Mouse (Mus musculus) embryonic facial prominence, embryonic 13.5 days (tissue): ENCODE measurements at regions not wholly inside any gene's neighbourhood (a gene's known extent, or its start where the extent isn't known, plus 50 kb on each side); places are given as distances from the start of the nearest gene placed in this dataset.

Experiments
- ATAC-seq: fragments of 200-750 bp; cut with Nextera tagmentation; 2 replicates; pipeline ENCODE4 v1.8.0; 2017; ENCODE audit warnings: low read depth; ENCODE audit not compliant: insufficient number of reproducible peaks, insufficient read depth, low FRiP score, low TSS enrichment
- H3K27ac ChIP-seq: fragments of 300-500 bp; sonication (generic); 2 replicates; pipeline ENCODE4 v1.5.1; 2015; ENCODE audit warnings: moderate library complexity, mild to moderate bottlenecking, inconsistent platforms
- H3K27me3 ChIP-seq: fragments of 300-500 bp; sonication (generic); 2 replicates; pipeline ENCODE4 v1.6.1; 2015; ENCODE audit warnings: mild to moderate bottlenecking, inconsistent platforms
- H3K36me3 ChIP-seq: fragments of 300-500 bp; sonication (generic); 2 replicates; pipeline ENCODE4 v1.6.1; 2015; ENCODE audit warnings: mild to moderate bottlenecking, inconsistent platforms
- H3K4me1 ChIP-seq: fragments of 300-500 bp; sonication (generic); 2 replicates; pipeline ENCODE4 v1.6.1; 2015; ENCODE audit warnings: inconsistent platforms
- H3K4me2 ChIP-seq: fragments of 300-500 bp; sonication (generic); 2 replicates; pipeline ENCODE4 v1.6.1; 2015; ENCODE audit warnings: moderate library complexity, mild to moderate bottlenecking, inconsistent platforms
- H3K4me3 ChIP-seq: fragments of 300-500 bp; sonication (generic); 2 replicates; pipeline ENCODE4 v1.5.1; 2015; ENCODE audit warnings: mild to moderate bottlenecking, inconsistent platforms
- H3K9ac ChIP-seq: fragments of 300-500 bp; sonication (generic); 2 replicates; pipeline ENCODE4 v1.6.1; 2015; ENCODE audit warnings: mild to moderate bottlenecking, inconsistent platforms
- H3K9me3 ChIP-seq: fragments of 300-500 bp; sonication (generic); 2 replicates; pipeline ENCODE4 v1.6.1; 2016; ENCODE audit warnings: inconsistent platforms
- WGBS: fragments of 180-500 bp; shearing (Covaris S2); methylation state at CpG from one replicate; pipeline ENCODE4 v1.1.7; 2015; ENCODE audit warnings: mixed read lengths; 5-methylcytosine and 5-hydroxymethylcytosine counted together

- no peak for ATAC-seq
Measured at GRCm38 (mm10) chr15:10887990-10888389, 64.1 kb upstream of the C1qtnf3 start.

GRCm38 (mm10) chr15:10890220-10890921 lies 61.8 kb upstream of the C1qtnf3 start:
- H3K9me3 ChIP-seq: no peaks in the 10 kb centered on the region
- peaks cover 11% of the 10 kb centered on the region for H3K4me1 ChIP-seq
- 33% methylated on average over 8 of the region's 8 CpGs for WGBS
- H3K27me3 ChIP-seq: no peaks in the 10 kb centered on the region
- H3K4me2 ChIP-seq: no peak overlapping the region
- H3K27ac ChIP-seq: peak overlapping the region; percentile 33; the same call in 1 of the 2 replicates
- no peak for ATAC-seq
- H3K9ac ChIP-seq: no peak overlapping the region
- no peak overlapping the region for H3K4me3 ChIP-seq
- H3K36me3 ChIP-seq: no peaks in the 10 kb centered on the region

More at GRCm38 (mm10) chr15:10887990-10888389, 64.1 kb upstream of the C1qtnf3 start:
- Histone ChIP-seq H3K4me2 (no peak overlapping the region), H3K9me3 (peaks cover 9% of the 10 kb centered on the region), H3K36me3 (no peaks in the 10 kb centered on the region), H3K9ac (no peak overlapping the region), H3K27ac (no peak overlapping the region), H3K27me3 (no peaks in the 10 kb centered on the region), H3K4me3 (no peak overlapping the region), H3K4me1 (peaks cover 11% of the 10 kb centered on the region)
- WGBS: 82% methylated on average over 6 of the region's 6 CpGs

- Histone ChIP-seq H3K27me3 (no peaks in the 10 kb centered on the region), H3K27ac (no peak overlapping the region)
Measured at GRCm38 (mm10) chr15:10898309-10898708, 53.8 kb upstream of the C1qtnf3 start.

GRCm38 (mm10) chr15:10898715-10899486 lies 53.2 kb upstream of the C1qtnf3 start:
- no peak for ATAC-seq
- Histone ChIP-seq H3K36me3 (no peaks in the 10 kb centered on the region), H3K4me3 (no peak overlapping the region), H3K9me3 (no peaks in the 10 kb centered on the region), H3K27me3 (no peaks in the 10 kb centered on the region), H3K4me1 (peaks cover 15% of the 10 kb centered on the region; the same call in 1 of the 2 replicates), H3K4me2 (no peak overlapping the region), H3K9ac (no peak overlapping the region), H3K27ac (no peak overlapping the region)
- WGBS: 64% methylated on average over 4 of the region's 4 CpGs

More at GRCm38 (mm10) chr15:10898309-10898708, 53.8 kb upstream of the C1qtnf3 start:
- H3K9ac ChIP-seq: no peak overlapping the region
- H3K4me2 ChIP-seq: no peak overlapping the region
- no peaks in the 10 kb centered on the region for H3K36me3 ChIP-seq
- ATAC-seq: no peak
- no peak overlapping the region for H3K4me3 ChIP-seq
- WGBS: 64% methylated on average over 5 of the region's 5 CpGs
- no peaks in the 10 kb centered on the region for H3K9me3 ChIP-seq
- peaks cover 15% of the 10 kb centered on the region; the same call in 1 of the 2 replicates for H3K4me1 ChIP-seq

- no peak for ATAC-seq
- Histone ChIP-seq H3K4me1 (peaks cover 15% of the 10 kb centered on the region; the same call in 1 of the 2 replicates), H3K4me2 (no peak overlapping the region), H3K9me3 (no peaks in the 10 kb centered on the region), H3K27ac (no peak overlapping the region), H3K36me3 (no peaks in the 10 kb centered on the region), H3K27me3 (no peaks in the 10 kb centered on the region), H3K9ac (no peak overlapping the region), H3K4me3 (no peak overlapping the region)
- WGBS: 84% methylated on average over 7 of the region's 7 CpGs
Measured at GRCm38 (mm10) chr15:10899904-10900303, 52.2 kb upstream of the C1qtnf3 start.

- ATAC-seq: no peak
- no peaks in the 10 kb centered on the region for H3K9me3 ChIP-seq
- no peak overlapping the region for H3K4me2 ChIP-seq
- no peak overlapping the region for H3K4me3 ChIP-seq
- no peak overlapping the region for H3K9ac ChIP-seq
- H3K4me1 ChIP-seq: peaks cover 15% of the 10 kb centered on the region; the same call in 1 of the 2 replicates
- H3K27ac ChIP-seq: no peak overlapping the region
- H3K36me3 ChIP-seq: no peaks in the 10 kb centered on the region
- WGBS: 30% methylated on average over 3 of the region's 3 CpGs
- H3K27me3 ChIP-seq: no peaks in the 10 kb centered on the region
Measured at GRCm38 (mm10) chr15:10901075-10901474, 51.1 kb upstream of the C1qtnf3 start.

GRCm38 (mm10) chr15:10901745-10902262 lies 50.3 kb upstream of the C1qtnf3 start:
- H3K4me1 ChIP-seq: peaks cover 15% of the 10 kb centered on the region; the same call in 1 of the 2 replicates
- no peaks in the 10 kb centered on the region for H3K27me3 ChIP-seq
- no peak overlapping the region for H3K4me3 ChIP-seq
- H3K27ac ChIP-seq: no peak overlapping the region
- WGBS: 38% methylated on average over 1 of the region's 1 CpGs
- no peak overlapping the region for H3K9ac ChIP-seq
- no peaks in the 10 kb centered on the region for H3K9me3 ChIP-seq
- no peaks in the 10 kb centered on the region for H3K36me3 ChIP-seq
- H3K4me2 ChIP-seq: no peak overlapping the region
- no peak for ATAC-seq
